Mouse (Mus musculus) cerebellum, adult 2 months (tissue): Measurements from ENCODE around the gene Slc38a6. TPM values are rescaled to one million over a fixed set of nuclear protein-coding genes. Genes with fewer than 3 reads are reported as not detected.

Experiments
- DNase-seq, 2 experiments: peaks; one replicate each; pipeline ENCODE4 v3.0.0; 2021
- H3K27ac ChIP-seq: fragments of 200-500 bp; 2 replicates; pipeline ENCODE4 v1.5.1; 2012; ENCODE audit warnings: low read length, control low read depth, inconsistent platforms; ENCODE audit not compliant: insufficient read depth
- H3K27me3 ChIP-seq: fragments of 200-500 bp; 2 replicates; pipeline ENCODE4 v1.6.1; 2012; ENCODE audit warnings: inconsistent platforms, mild to moderate bottlenecking, low read length, moderate library complexity; ENCODE audit not compliant: control insufficient read depth, insufficient read depth
- H3K4me1 ChIP-seq: fragments of 200-500 bp; 2 replicates; pipeline ENCODE4 v1.6.1; 2011; ENCODE audit warnings: low read length; ENCODE audit not compliant: control insufficient read depth, insufficient read depth
- H3K4me3 ChIP-seq: fragments of 200-500 bp; replicated peaks from 2 replicates; pipeline ENCODE3; 2011; ENCODE audit warnings: mild to moderate bottlenecking, low read depth, low read length, control low read depth; ENCODE audit not compliant: insufficient read depth
- CTCF ChIP-seq: fragments of 200-500 bp; IDR thresholded peaks from 2 replicates; pipeline ENCODE4 v1.5.1; 2011; ENCODE audit warnings: low read depth, mild to moderate bottlenecking, control low read depth, low read length, moderate library complexity, borderline replicate concordance; ENCODE audit not compliant: insufficient read depth
- POLR2A ChIP-seq: fragments of 200-500 bp; IDR thresholded peaks from 2 replicates; pipeline ENCODE4 v1.6.1; 2011; ENCODE audit warnings: low read length, control low read depth, borderline replicate concordance; ENCODE audit not compliant: insufficient read depth
- WGBS: fragments of 180-500 bp; shearing (Covaris S2); methylation state at CpG from one replicate; pipeline ENCODE4 v1.1.7; 2018; 5-methylcytosine and 5-hydroxymethylcytosine counted together
- polyA plus RNA-seq: library from polyadenylated mRNA; depleted of rRNA; stranded (reverse); fragments of >200 nt; gene quantifications from 2 replicates; pipeline ENCODE4 v1.2.3, GENCODE M21; 2012; rRNA removed

Slc38a6 gene
- polyA plus RNA-seq, 1 experiment = 23.6 TPM

DNA sequence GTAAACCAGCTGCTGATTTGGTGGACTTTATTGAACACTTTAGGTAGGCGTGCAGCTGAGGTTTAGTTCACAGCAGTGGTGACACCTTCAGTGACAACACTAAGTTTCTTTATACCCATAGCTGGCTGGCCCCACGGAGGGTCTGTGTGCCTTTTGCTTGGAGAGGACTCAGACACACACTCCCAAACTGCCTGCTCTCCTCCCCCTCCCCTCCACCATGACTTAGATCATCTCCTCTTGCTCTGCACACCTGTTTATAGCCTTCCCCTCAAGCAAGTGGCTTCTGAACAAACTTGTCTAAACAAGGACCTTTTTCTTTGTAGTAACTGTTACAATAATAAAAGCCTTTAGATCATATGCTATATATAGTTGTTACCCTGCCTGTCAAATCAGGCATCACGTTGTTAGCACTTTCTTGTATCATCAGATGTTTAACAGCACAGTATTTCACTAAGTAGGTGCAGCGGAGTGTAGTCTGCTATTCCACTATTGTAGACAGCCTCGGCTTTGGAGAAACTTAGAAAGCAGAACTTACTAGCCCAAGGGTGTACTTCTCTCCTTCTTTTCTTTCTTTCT, 115.6 kb downstream of the Slc38a6 start:
- H3K4me1 ChIP-seq = peaks cover 10% of the 10 kb centered on the region
- TF ChIP-seq CTCF (no peak), POLR2A (no peak)
- DNase-seq = no peak
- H3K27ac ChIP-seq = no peak overlapping the region
- H3K4me3 ChIP-seq = no peak overlapping the region
- H3K27me3 ChIP-seq = no peaks in the 10 kb centered on the region
- WGBS = 90% methylated on average over 5 of the region's 5 CpGs

- Histone ChIP-seq H3K27me3 (no peaks in the 10 kb centered on the region; the same call in 1 of the 2 replicates), H3K27ac (no peak overlapping the region), H3K4me1 (peaks cover 10% of the 10 kb centered on the region), H3K4me3 (no peak overlapping the region)
- DNase-seq = no peak
- TF ChIP-seq POLR2A = no peak
- no peak for TF ChIP-seq CTCF
- 87% methylated on average over 11 of the region's 11 CpGs for WGBS
These were observed 116.5 kb downstream of the Slc38a6 start for GRCm38 (mm10) chr12:73402851-73403665.

Other genes with a start within 250 kb of the Slc38a6 start
- gene Six1, start 232.9 kb upstream of the Slc38a6 start, polyA plus RNA-seq = 0.10 and 0.27 TPM in 2 replicates
- 1.5 and 1.6 TPM in 2 replicates for gene Six4, start 173.3 kb upstream of the Slc38a6 start, polyA plus RNA-seq
- gene Mnat1, start 163.1 kb upstream of the Slc38a6 start, polyA plus RNA-seq = 15.7 and 15.9 TPM in 2 replicates
- gene Trmt5, start 69 bp upstream of the Slc38a6 start, polyA plus RNA-seq = 13.9 and 15.7 TPM in 2 replicates